Mouse (Mus musculus): ENCODE measurements at regions not wholly inside any gene's neighbourhood (a gene's known extent, or its start where the extent isn't known, plus 50 kb on each side); places are given as distances from the start of the nearest gene placed in this dataset.

DNA sequence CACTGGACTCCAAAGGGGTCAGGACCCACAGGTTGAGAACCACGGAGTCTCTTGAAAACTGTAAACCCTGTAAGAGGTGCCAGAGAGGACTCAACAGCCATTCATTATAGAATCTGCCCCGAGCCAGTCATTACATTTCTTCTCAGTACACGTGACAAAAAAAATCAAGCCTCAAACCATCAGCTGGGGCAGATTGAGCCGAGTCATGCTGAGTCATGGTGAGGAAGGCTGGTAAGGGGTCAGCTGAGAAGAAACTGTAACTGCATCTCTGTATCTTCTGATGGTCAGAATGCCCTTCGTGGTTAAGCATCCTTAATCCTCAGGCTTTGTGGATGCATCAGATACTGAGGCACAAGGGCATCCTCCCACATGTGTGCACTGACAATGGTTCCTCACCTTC lies 207.2 kb upstream of the Prok2 start:
- H3K4me1 ChIP-seq (replicated peaks; ENCODE audit: control insufficient read depth, insufficient read depth, low read length): peaks cover 20% of the 10 kb centered on the region
- no peak overlapping the region for H3K9ac ChIP-seq (replicated peaks; ENCODE audit: low read depth, low read length)
- H3K36me3 ChIP-seq (ENCODE audit: control insufficient read depth, insufficient read depth): no peaks in the 10 kb centered on the region
- WGBS: 74% methylated on average over 5 of the region's 5 CpGs
- no peak for ATAC-seq
- no peak overlapping the region for H3K4me3 ChIP-seq (replicated peaks; ENCODE audit: low read length)
- H3K27ac ChIP-seq (ENCODE audit: low read length): no peak overlapping the region
- H3K9me3 ChIP-seq (ENCODE audit: control insufficient read depth, low read length): no peaks in the 10 kb centered on the region
- no peaks in the 10 kb centered on the region for H3K27me3 ChIP-seq (replicated peaks; ENCODE audit: control insufficient read depth, insufficient read depth, low read length)
- H3K4me2 ChIP-seq (ENCODE audit: low read length): no peak overlapping the region

DNA sequence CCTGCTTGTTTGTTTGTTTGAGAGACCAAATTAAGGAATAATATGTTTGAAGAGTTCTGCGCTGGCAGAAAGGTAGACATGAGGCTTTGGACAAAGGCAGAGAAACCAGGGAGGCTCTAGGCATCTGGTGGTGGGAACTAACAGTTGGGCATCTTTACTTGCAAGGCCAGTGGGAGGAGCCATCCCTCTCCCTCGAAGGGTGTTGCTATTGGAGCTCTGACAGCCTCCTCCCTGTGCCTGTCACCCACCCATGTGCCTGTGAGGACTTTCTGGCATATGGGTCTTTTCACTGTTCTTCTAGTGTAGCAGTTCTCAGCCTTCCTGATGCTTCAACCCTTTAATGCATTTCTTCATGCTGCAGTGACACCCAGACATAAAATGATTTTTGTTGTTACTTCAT lies 206.7 kb upstream of the Prok2 start:
- Histone ChIP-seq H3K4me1 (replicated peaks; ENCODE audit: control insufficient read depth, insufficient read depth, low read length) (peaks cover 20% of the 10 kb centered on the region), H3K4me3 (replicated peaks; ENCODE audit: low read length) (no peak overlapping the region), H3K9ac (replicated peaks; ENCODE audit: low read depth, low read length) (no peak overlapping the region), H3K4me2 (ENCODE audit: low read length) (no peak overlapping the region), H3K27me3 (replicated peaks; ENCODE audit: control insufficient read depth, insufficient read depth, low read length) (no peaks in the 10 kb centered on the region), H3K9me3 (ENCODE audit: control insufficient read depth, low read length) (no peaks in the 10 kb centered on the region), H3K36me3 (ENCODE audit: control insufficient read depth, insufficient read depth) (no peaks in the 10 kb centered on the region), H3K27ac (ENCODE audit: low read length) (no peak overlapping the region)
- 46% methylated on average over 2 of the region's 2 CpGs for WGBS
- peak; percentile 45; the same call in 1 of the 2 replicates for ATAC-seq

DNA sequence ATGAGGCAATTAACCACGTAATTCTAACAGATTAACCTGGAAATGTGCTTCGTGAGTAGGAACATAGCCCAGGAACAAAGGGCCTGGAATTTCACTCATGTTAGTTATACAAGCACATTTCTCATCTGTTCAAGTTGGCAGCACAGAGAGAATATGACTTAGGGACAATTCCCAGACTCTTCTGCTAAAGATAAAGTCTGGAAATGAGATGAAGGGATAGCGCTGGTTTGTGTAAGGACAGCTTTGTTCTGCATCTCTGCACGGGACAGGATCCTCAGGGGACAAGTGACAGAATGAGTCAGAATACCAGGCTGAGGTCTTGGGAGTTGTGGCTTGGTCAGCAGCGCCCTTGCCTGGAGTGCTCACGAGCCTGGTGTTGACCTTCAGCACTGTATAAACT lies 206.2 kb upstream of the Prok2 start:
- H3K4me1 ChIP-seq (replicated peaks; ENCODE audit: control insufficient read depth, insufficient read depth, low read length): peaks cover 20% of the 10 kb centered on the region
- H3K27me3 ChIP-seq (replicated peaks; ENCODE audit: control insufficient read depth, insufficient read depth, low read length): no peaks in the 10 kb centered on the region
- H3K4me2 ChIP-seq (ENCODE audit: low read length): no peak overlapping the region
- H3K9me3 ChIP-seq (ENCODE audit: control insufficient read depth, low read length): no peaks in the 10 kb centered on the region
- H3K9ac ChIP-seq (replicated peaks; ENCODE audit: low read depth, low read length): no peak overlapping the region
- H3K4me3 ChIP-seq (replicated peaks; ENCODE audit: low read length): no peak overlapping the region
- WGBS: 67% methylated on average over 6 of the region's 6 CpGs
- H3K36me3 ChIP-seq (ENCODE audit: control insufficient read depth, insufficient read depth): no peaks in the 10 kb centered on the region
- ATAC-seq: no peak
- H3K27ac ChIP-seq (ENCODE audit: low read length): no peak overlapping the region

DNA sequence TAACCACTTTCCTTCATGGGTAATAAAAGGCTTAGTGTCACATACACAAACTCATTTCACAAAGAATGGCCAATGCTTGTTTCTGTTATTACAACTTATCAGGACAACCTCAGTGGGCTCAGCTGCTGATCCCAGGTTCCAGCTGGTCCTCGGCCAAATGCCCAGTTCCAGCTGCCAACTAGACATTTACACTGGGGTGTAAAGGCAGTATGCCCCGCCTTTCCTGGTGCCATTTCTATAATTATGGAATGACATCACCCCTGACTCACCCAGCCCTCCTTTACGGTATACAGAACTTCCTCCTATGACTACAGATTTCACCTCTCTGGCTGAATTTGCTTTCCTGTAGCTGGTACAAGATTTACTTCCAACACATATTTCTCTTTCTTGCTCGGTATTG lies 205.4 kb upstream of the Prok2 start:
- no peak for ATAC-seq
- WGBS: 64% methylated on average over 4 of the region's 4 CpGs

DNA sequence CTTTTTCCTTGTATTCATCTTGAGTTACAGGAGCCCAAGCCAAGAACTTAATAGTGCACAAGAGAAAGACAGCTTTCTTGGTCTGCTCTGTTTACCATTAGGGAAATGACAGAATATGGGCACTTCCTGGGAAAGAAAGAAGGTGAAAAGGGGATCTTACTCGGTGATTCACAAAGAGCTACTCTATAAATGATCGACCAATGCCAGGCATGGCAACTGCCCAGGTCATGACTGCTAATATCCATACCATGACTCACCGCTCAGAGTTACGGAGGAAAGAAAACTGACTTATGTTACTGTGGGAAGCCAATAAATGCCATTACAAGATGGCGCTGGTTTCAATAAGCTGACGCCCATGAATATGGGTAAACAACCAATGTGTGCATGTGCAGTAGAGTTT lies 204.1 kb upstream of the Prok2 start:
- Histone ChIP-seq H3K27ac (ENCODE audit: low read length) (no peak overlapping the region), H3K4me3 (replicated peaks; ENCODE audit: low read length) (no peak overlapping the region), H3K4me1 (replicated peaks; ENCODE audit: control insufficient read depth, insufficient read depth, low read length) (peaks cover 15% of the 10 kb centered on the region), H3K9me3 (ENCODE audit: control insufficient read depth, low read length) (no peaks in the 10 kb centered on the region), H3K4me2 (ENCODE audit: low read length) (no peak overlapping the region), H3K9ac (replicated peaks; ENCODE audit: low read depth, low read length) (no peak overlapping the region), H3K36me3 (ENCODE audit: control insufficient read depth, insufficient read depth) (no peaks in the 10 kb centered on the region), H3K27me3 (replicated peaks; ENCODE audit: control insufficient read depth, insufficient read depth, low read length) (no peaks in the 10 kb centered on the region)
- ATAC-seq: no peak
- WGBS: 94% methylated on average over 6 of the region's 6 CpGs

More for the DNA sequence above, 205.4 kb upstream of the Prok2 start:
- no peak overlapping the region for H3K4me2 ChIP-seq (ENCODE audit: low read length)
- peaks cover 17% of the 10 kb centered on the region for H3K4me1 ChIP-seq (replicated peaks; ENCODE audit: control insufficient read depth, insufficient read depth, low read length)
- H3K27ac ChIP-seq (ENCODE audit: low read length): no peak overlapping the region
- no peaks in the 10 kb centered on the region for H3K27me3 ChIP-seq (replicated peaks; ENCODE audit: control insufficient read depth, insufficient read depth, low read length)
- no peaks in the 10 kb centered on the region for H3K36me3 ChIP-seq (ENCODE audit: control insufficient read depth, insufficient read depth)
- no peak overlapping the region for H3K4me3 ChIP-seq (replicated peaks; ENCODE audit: low read length)
- no peaks in the 10 kb centered on the region for H3K9me3 ChIP-seq (ENCODE audit: control insufficient read depth, low read length)
- no peak overlapping the region for H3K9ac ChIP-seq (replicated peaks; ENCODE audit: low read depth, low read length)

DNA sequence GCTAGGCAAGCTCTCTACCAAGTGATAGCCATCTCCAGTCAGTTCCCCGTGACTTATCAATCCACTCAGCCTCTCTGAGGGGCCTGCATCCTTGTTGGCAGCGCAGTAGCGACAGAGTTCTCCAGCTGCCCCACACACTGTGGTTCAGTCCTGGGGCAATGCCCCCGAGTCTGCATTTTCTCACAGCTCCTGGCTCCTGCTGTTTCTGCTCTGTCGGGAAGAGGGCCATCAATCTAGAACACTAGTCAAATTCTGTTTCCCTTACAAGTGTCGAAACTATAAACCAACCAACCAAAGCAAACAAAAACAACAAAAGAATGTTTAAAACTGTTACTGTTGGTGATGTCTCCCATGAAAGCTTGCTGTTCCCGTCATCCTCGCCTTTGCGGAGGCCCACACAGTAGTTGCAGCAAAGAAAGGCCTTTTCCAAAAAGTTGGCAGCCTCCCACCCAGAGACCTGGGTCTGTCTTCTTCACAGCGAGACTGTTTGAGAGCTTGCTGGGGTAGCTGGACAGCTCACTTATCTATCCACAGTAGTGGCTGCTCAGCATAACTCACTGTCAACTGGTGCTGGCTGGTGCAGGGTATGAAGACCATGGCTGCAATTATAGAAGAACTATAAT lies 201.9 kb upstream of the Prok2 start:
- Histone ChIP-seq H3K9me3 (ENCODE audit: control insufficient read depth, low read length) (no peaks in the 10 kb centered on the region), H3K4me1 (replicated peaks; ENCODE audit: control insufficient read depth, insufficient read depth, low read length) (peaks cover 6% of the 10 kb centered on the region), H3K4me3 (replicated peaks; ENCODE audit: low read length) (no peak overlapping the region), H3K4me2 (ENCODE audit: low read length) (no peak overlapping the region), H3K9ac (replicated peaks; ENCODE audit: low read depth, low read length) (no peak overlapping the region), H3K27ac (ENCODE audit: low read length) (no peak overlapping the region), H3K27me3 (replicated peaks; ENCODE audit: control insufficient read depth, insufficient read depth, low read length) (no peaks in the 10 kb centered on the region), H3K36me3 (ENCODE audit: control insufficient read depth, insufficient read depth) (no peaks in the 10 kb centered on the region)
- WGBS: 66% methylated on average over 10 of the region's 10 CpGs
- no peak for ATAC-seq

DNA sequence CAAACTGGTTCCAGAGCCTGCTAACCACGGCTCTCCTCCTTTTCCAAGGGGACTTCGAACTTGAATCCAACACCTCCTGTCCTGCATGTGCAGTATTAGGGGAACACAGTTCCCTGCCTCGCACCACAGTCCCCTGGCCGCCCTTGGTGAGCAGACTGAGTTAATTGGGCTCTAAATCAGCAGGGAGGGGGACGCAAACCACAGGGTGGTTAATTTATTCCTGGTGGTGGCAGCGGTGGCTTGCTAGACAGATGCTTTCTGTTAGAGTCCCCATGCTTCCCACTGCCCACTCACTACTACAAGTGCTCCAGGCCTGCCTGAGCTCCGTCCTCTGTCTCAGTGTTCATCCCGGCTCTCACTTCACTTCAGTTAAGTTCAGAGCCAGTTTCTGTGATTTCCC lies 198.0 kb upstream of the Prok2 start:
- Histone ChIP-seq H3K4me3 (replicated peaks; ENCODE audit: low read length) (no peak overlapping the region), H3K27ac (ENCODE audit: low read length) (no peak overlapping the region), H3K9me3 (ENCODE audit: control insufficient read depth, low read length) (no peaks in the 10 kb centered on the region), H3K4me2 (ENCODE audit: low read length) (no peak overlapping the region), H3K4me1 (replicated peaks; ENCODE audit: control insufficient read depth, insufficient read depth, low read length) (peaks cover 6% of the 10 kb centered on the region; the same call in 1 of the 2 replicates), H3K27me3 (replicated peaks; ENCODE audit: control insufficient read depth, insufficient read depth, low read length) (no peaks in the 10 kb centered on the region), H3K36me3 (ENCODE audit: control insufficient read depth, insufficient read depth) (no peaks in the 10 kb centered on the region), H3K9ac (replicated peaks; ENCODE audit: low read depth, low read length) (no peak overlapping the region)
- WGBS: 42% methylated on average over 8 of the region's 8 CpGs
- no peak for ATAC-seq

DNA sequence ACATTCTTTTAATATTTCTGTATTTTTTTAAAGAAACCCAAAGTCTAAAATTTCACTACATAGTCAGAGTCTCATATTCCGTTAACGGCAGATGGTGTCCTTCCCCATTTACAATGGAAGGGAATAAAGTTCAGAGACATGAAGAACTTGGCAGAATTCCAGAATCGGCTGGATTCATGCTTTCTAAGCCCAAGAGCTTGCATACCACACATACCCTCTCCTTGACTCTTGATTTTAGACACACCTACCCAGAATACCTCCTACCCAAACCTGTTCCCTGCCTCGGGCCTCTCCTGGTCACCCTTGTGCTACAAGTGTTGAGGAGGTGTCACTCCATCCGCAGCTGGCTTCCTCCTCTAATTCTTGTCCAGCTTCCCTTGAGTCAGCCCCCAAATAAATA lies 195.8 kb upstream of the Prok2 start:
- Histone ChIP-seq H3K27ac (ENCODE audit: low read length) (no peak overlapping the region), H3K4me3 (replicated peaks; ENCODE audit: low read length) (no peak overlapping the region), H3K27me3 (replicated peaks; ENCODE audit: control insufficient read depth, insufficient read depth, low read length) (no peaks in the 10 kb centered on the region), H3K4me1 (replicated peaks; ENCODE audit: control insufficient read depth, insufficient read depth, low read length) (peaks cover 9% of the 10 kb centered on the region), H3K9ac (replicated peaks; ENCODE audit: low read depth, low read length) (no peak overlapping the region), H3K4me2 (ENCODE audit: low read length) (no peak overlapping the region), H3K36me3 (ENCODE audit: control insufficient read depth, insufficient read depth) (no peaks in the 10 kb centered on the region), H3K9me3 (ENCODE audit: control insufficient read depth, low read length) (no peaks in the 10 kb centered on the region)
- WGBS: 68% methylated on average over 5 of the region's 5 CpGs
- ATAC-seq: no peak

DNA sequence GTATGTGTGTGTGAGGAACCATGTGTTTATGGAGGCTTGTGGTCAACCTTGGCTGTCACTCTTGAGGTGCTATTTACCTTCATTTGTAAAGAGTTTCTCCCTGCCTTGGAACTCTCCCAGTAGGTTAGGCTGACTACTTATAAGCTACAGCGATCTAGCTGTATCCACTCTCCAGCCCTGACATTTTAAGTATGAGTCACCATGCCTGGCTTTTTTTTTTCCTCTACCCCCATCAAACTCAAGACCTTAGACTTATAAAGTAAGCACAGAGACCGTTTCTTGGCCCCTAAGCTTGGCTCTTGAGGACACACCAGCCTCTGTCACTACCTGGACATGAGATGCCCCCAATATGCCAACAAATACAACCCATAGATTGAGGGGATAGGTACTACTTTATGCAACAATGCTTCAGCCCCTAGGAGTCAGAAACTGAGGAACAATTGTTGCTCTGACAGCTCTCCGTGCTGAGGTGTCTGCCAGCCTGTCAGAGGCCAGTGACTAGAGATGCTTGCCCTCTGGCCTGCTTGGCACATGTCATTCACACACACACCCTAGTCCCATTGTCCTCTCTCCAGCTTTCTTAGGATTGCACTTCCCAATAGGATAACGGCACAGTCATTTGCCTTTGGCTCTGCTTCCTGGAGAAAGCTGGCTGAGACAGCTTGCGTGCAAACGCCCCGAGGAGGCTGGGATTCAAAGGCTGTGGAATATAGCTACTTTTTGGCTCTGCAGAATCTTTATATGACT lies 193.8 kb upstream of the Prok2 start:
- no peaks in the 10 kb centered on the region for H3K9me3 ChIP-seq (ENCODE audit: control insufficient read depth, low read length)
- WGBS: 53% methylated on average over 7 of the region's 7 CpGs

More for the DNA sequence above, 193.8 kb upstream of the Prok2 start:
- no peak for ATAC-seq
- H3K27me3 ChIP-seq (replicated peaks; ENCODE audit: control insufficient read depth, insufficient read depth, low read length): no peaks in the 10 kb centered on the region
- no peaks in the 10 kb centered on the region for H3K36me3 ChIP-seq (ENCODE audit: control insufficient read depth, insufficient read depth)
- peaks cover 14% of the 10 kb centered on the region for H3K4me1 ChIP-seq (replicated peaks; ENCODE audit: control insufficient read depth, insufficient read depth, low read length)
- no peak overlapping the region for H3K27ac ChIP-seq (ENCODE audit: low read length)
- H3K4me2 ChIP-seq (ENCODE audit: low read length): no peak overlapping the region
- H3K9ac ChIP-seq (replicated peaks; ENCODE audit: low read depth, low read length): no peak overlapping the region
- H3K4me3 ChIP-seq (replicated peaks; ENCODE audit: low read length): no peak overlapping the region
